Mouse (Mus musculus) cortical plate, adult 2 months (tissue): ENCODE measurements around the gene Actn3. TPM values are rescaled to one million over a fixed set of nuclear protein-coding genes. Genes with fewer than 3 reads are reported as not detected.

ENCODE experiments used
- H3K27ac ChIP-seq: fragments of 200-500 bp; 2 replicates; pipeline ENCODE4 v1.5.1; 2012; ENCODE audit warnings: low read length, control low read depth, inconsistent platforms; ENCODE audit not compliant: insufficient read depth
- H3K4me1 ChIP-seq: fragments of 200-500 bp; 2 replicates; pipeline ENCODE4 v1.6.1; 2011; ENCODE audit warnings: low read length; ENCODE audit not compliant: control insufficient read depth, insufficient read depth
- H3K4me3 ChIP-seq: fragments of 200-500 bp; 2 replicates; pipeline ENCODE4 v1.5.1; 2011; ENCODE audit warnings: mild to moderate bottlenecking, low read length, control low read depth; ENCODE audit not compliant: insufficient read depth
- CTCF ChIP-seq: fragments of 200-500 bp; IDR thresholded peaks from 2 replicates; pipeline ENCODE4 v1.5.1; 2011; ENCODE audit warnings: mild to moderate bottlenecking, control low read depth, low read length; ENCODE audit not compliant: insufficient read depth; ENCODE audit errors: extremely low read depth
- POLR2A ChIP-seq: fragments of 200-500 bp; IDR thresholded peaks from 2 replicates; pipeline ENCODE4 v1.6.1; 2011; ENCODE audit warnings: mild to moderate bottlenecking, low read length, control low read depth; ENCODE audit not compliant: insufficient read depth; ENCODE audit errors: extremely low read depth
- polyA plus RNA-seq: library from polyadenylated mRNA; depleted of rRNA; stranded (reverse); fragments of >200 nt; gene quantifications from 2 replicates; pipeline ENCODE4 v1.2.3, GENCODE M21; 2012; rRNA removed

Actn3 gene
- polyA plus RNA-seq = 0.79 and 0.87 TPM in 2 replicates

GRCm38 (mm10) chr19:4877785-4878184 lies at the start of gene Actn3:
Gene Actn3 (minus strand): TSS chr19:4877909.
- TF ChIP-seq CTCF = no peak
- no peak for TF ChIP-seq POLR2A
- H3K27ac ChIP-seq = 0 out of 2 replicates have a peak within 1 kb of the TSS, but pooled peaks have one; percentile 23
- H3K4me1 ChIP-seq = peaks cover 3% of the 10 kb centered on the region; the same call in 1 of the 2 replicates
- H3K4me3 ChIP-seq = peak within 1 kb of the TSS; percentile 84

- Histone ChIP-seq H3K4me3 (no peak overlapping the region), H3K4me1 (0 out of 2 replicates have a peak, but pooled peaks cover 5% of the 10 kb centered on the region), H3K27ac (no peak overlapping the region)
- TF ChIP-seq CTCF = no peak
- no peak for TF ChIP-seq POLR2A
Measured at GRCm38 (mm10) chr19:4925121-4925860, 47.6 kb upstream of the Actn3 start.

DNA sequence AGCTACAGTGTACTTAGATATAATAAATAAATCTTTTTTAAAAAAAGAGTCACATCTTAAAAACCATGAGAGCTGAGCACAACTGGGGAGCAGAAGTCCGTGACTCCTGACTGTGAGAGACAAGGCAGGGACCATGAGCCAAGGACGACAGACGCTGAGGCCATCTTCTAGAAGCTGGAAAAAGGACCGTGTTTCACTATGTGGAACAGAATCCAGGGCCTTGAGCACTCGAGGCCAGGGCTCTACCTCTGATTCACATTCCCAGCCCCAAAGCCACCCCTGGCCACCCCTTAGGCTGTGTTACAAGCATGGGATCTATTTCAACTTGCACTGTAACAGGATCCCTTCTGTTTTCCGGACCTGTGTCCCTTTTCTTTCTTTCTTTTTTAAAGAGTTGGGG lies 41.9 kb upstream of the Actn3 start:
- no peak for TF ChIP-seq CTCF
- TF ChIP-seq POLR2A = no peak
- no peak overlapping the region for H3K4me3 ChIP-seq

GRCm38 (mm10) chr19:4916827-4917226 lies 39.1 kb upstream of the Actn3 start:
- H3K4me1 ChIP-seq = no peaks in the 10 kb centered on the region
- TF ChIP-seq POLR2A = no peak
- no peak for TF ChIP-seq CTCF
- H3K4me3 ChIP-seq = no peak overlapping the region
- no peak overlapping the region for H3K27ac ChIP-seq

More for the DNA sequence above, 41.9 kb upstream of the Actn3 start:
- H3K27ac ChIP-seq = no peak overlapping the region
- H3K4me1 ChIP-seq = no peaks in the 10 kb centered on the region

DNA sequence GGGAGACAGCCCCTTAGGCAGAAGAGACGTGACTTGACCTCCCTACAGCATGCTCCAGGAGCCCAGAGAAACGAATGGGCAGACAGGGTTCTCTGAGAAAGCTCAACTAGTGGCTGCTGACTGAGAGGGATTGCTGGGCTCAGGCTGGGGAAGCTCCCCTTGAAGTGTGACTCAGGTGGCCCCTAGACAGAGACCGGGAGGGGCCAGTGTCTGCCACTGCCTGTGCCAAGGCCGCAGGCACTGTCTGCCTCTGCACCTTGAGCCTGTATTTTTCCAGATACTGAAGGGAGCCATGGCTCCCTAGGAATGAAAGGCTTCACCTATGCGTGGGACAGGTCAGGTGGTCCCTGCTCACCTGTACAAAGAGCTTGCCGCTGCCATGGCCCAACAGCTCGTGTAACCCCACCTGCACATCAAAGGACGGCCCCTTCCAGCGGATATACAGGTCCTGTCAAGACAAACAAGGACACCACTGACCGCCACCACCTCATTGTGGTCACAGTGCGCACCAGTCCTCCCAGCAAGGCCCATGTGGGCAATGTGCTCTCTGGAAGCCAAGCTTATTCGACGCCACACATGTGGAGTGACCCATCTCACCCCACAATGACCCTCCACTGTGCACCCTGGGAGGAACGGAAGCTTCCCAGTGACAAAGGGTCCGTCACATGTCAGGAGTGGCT lies 38.4 kb upstream of the Actn3 start:
- Histone ChIP-seq H3K4me3 (no peak overlapping the region), H3K4me1 (no peaks in the 10 kb centered on the region), H3K27ac (no peak overlapping the region)
- TF ChIP-seq POLR2A = no peak

- Histone ChIP-seq H3K27ac (no peak overlapping the region), H3K4me1 (peaks cover 3% of the 10 kb centered on the region; the same call in 1 of the 2 replicates), H3K4me3 (no peak overlapping the region)
- no peak for TF ChIP-seq POLR2A
- TF ChIP-seq CTCF = no peak
Measured at GRCm38 (mm10) chr19:4909376-4909775, 31.7 kb upstream of the Actn3 start.

DNA sequence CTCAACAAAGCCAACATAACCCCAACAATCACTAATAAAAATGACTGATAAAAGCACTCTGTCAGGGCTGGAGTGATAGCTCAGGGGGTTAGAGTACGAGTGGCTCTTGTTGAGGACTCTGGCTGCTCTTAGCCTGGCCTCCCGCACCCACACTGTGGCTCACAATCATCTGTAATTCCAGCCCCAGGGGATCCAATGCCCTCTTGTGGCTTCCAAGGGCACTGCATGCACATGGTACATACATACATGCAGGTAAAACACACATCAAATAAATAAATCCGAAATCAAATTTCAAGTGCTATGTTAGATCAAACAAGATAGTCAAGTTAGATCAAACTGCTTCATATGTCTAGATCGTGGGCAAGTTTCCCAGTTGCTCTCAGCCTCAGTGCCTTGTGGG lies 30.4 kb upstream of the Actn3 start:
- Histone ChIP-seq H3K4me1 (peaks cover 3% of the 10 kb centered on the region; the same call in 1 of the 2 replicates), H3K27ac (no peak overlapping the region), H3K4me3 (no peak overlapping the region)
- TF ChIP-seq CTCF = peak; percentile 39
- no peak for TF ChIP-seq POLR2A

- TF ChIP-seq POLR2A = peak; percentile 67
- TF ChIP-seq CTCF = no peak
- Histone ChIP-seq H3K4me3 (peak within 1 kb of the TSS; percentile 86), H3K27ac (no peak within 1 kb of the TSS), H3K4me1 (peaks cover 3% of the 10 kb centered on the region; the same call in 1 of the 2 replicates)
Measured at GRCm38 (mm10) chr19:4905979-4906794, 28.5 kb upstream of the Actn3 start, which contains the start of gene Bbs1. Gene Bbs1 (minus strand): TSS chr19:4906628.

GRCm38 (mm10) chr19:4899888-4900287 lies 22.2 kb upstream of the Actn3 start:
- Histone ChIP-seq H3K4me3 (no peak overlapping the region), H3K27ac (no peak overlapping the region), H3K4me1 (no peaks in the 10 kb centered on the region)
- TF ChIP-seq CTCF (no peak), POLR2A (no peak)
